Mouse (Mus musculus) kidney, adult 2 months (tissue): ENCODE data around the gene Slx1b.

Experiments
- CTCF ChIP-seq: fragments of 200-500 bp; conservative IDR thresholded peaks from 2 replicates; pipeline ENCODE4 v1.5.1; 2011; ENCODE audit warnings: low read depth, mild to moderate bottlenecking, control low read depth, low read length, moderate library complexity, mixed read lengths; ENCODE audit not compliant: insufficient read depth, insufficient read length
- POLR2A ChIP-seq: fragments of 200-500 bp; IDR thresholded peaks from one replicate; pipeline ENCODE4 v1.6.1; 2011; ENCODE audit warnings: low read depth, low read length, control low read depth

- TF ChIP-seq CTCF, result no peak
- no peak for TF ChIP-seq POLR2A
Observed at GRCm38 (mm10) chr7:126691676-126692075, 3.9 kb downstream of the Slx1b start.
